ENCODE assay signal across 9 mouse cellular contexts in the genomic region with DNA sequence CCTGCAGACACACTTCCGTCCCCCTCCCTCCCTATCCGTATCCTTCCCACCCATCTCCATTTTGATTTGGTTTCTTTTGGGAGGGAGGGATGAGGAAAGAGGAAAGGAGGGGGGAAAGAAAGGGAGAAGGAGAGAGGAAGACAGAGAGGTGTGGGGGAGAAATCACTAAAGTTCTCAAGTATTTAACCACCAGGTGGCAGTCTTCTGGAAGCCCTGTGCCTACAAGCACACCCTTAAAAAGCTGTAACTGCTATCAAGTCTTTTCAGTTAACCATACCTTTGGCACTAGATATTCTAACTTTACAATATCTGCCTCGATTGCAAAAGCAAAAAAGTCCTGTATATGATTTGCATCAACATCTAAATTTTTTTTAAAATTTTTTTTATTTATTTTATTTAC. TPM values are rescaled to one million over a fixed set of nuclear protein-coding genes. Genes with fewer than 3 reads are reported as not detected.
DNase-seq lines count a peak whose midpoint lies in the region; ATAC-seq and TF ChIP-seq lines count a peak whose summit lies in the region.
"Had no signal": no experiment of that assay in that cellular context is flagged by ENCODE, and none has a peak within 500 bp of the region (broad histone marks: within the 10 kb centered on the region; RNA-seq: fewer than 3 reads in every experiment).

No protein-coding gene starts in this region.

- H3K4me2 ChIP-seq in forebrain, embryonic 13.5 days: no peak overlapping the region
- no peak overlapping the region for H3K4me2 ChIP-seq in liver, embryonic 11.5 days

- no peak for DNase-seq in forebrain, embryonic 10.5 days (ENCODE audit: extremely low spot score, low spot score)
- peak; percentile 58 for DNase-seq in liver, adult 2 months (ENCODE audit: extremely low read depth, low read depth, low spot score)
- no peak for DNase-seq in liver, embryonic 11.5 days (ENCODE audit: low spot score)
- no peak for DNase-seq in frontal cortex, postnatal 10 days (ENCODE audit: low spot score in 2 of 2)
- no peak for DNase-seq in layer of hippocampus, postnatal 25 days (ENCODE audit: extremely low spot score in 1 of 2, low spot score in 1 of 2)

- no peak overlapping the region for H3K27ac ChIP-seq in forebrain, embryonic 13.5 days
- no peak overlapping the region for H3K27ac ChIP-seq in forebrain, embryonic 10.5 days
- no peak overlapping the region for H3K27ac ChIP-seq in liver, adult 2 months (replicated peaks; ENCODE audit: insufficient read depth, low read depth, low read length)
- no peak overlapping the region for H3K27ac ChIP-seq in liver, embryonic 11.5 days (ENCODE audit: low read depth, low read length)

- peak; percentile 30; the same call in 1 of the 2 replicates for TF ChIP-seq CTCF in liver, adult 2 months (IDR thresholded peaks at IDR 0.05; ENCODE audit: low read depth, low read length)

- H3K79me2 ChIP-seq in liver, adult 2 months (ENCODE audit: control insufficient read depth, insufficient read depth, low read length): peaks cover 12% of the 10 kb centered on the region; the same call in 1 of the 2 replicates

- no peak overlapping the region for H3K9ac ChIP-seq in forebrain, embryonic 13.5 days
- H3K9ac ChIP-seq in liver, adult 2 months (ENCODE audit: low read depth, low read length): no peak overlapping the region
- H3K9ac ChIP-seq in liver, embryonic 11.5 days (ENCODE audit: low read depth, low read length): no peak overlapping the region

- H3K4me1 ChIP-seq in forebrain, embryonic 13.5 days: peaks cover 4% of the 10 kb centered on the region; the same call in 1 of the 2 replicates
- peaks cover 18% of the 10 kb centered on the region for H3K4me1 ChIP-seq in forebrain, embryonic 10.5 days
- H3K4me1 ChIP-seq in liver, adult 2 months (ENCODE audit: control insufficient read depth, insufficient read depth, low read length): peaks cover 13% of the 10 kb centered on the region
- H3K4me1 ChIP-seq in liver, embryonic 11.5 days (replicated peaks; ENCODE audit: control insufficient read depth, insufficient read depth, low read length): peaks cover 9% of the 10 kb centered on the region; the same call in 1 of the 2 replicates

- TF ChIP-seq POLR2A in liver, adult 2 months (IDR thresholded peaks at IDR 0.05; ENCODE audit: extremely low read depth, insufficient read depth, low read length): no peak

- WGBS in forebrain, embryonic 13.5 days: 56% methylated on average over 3 of the region's 3 CpGs
- 54% methylated on average over 3 of the region's 3 CpGs for WGBS in forebrain, embryonic 10.5 days
- 46% methylated on average over 3 of the region's 3 CpGs for WGBS in liver, adult 2 months
- 47% methylated on average over 3 of the region's 3 CpGs for WGBS in liver, embryonic 11.5 days

- 0 out of 2 replicates have a peak, but pooled peaks have one; percentile 30 for ATAC-seq in forebrain, embryonic 13.5 days
- ATAC-seq in liver, embryonic 11.5 days (replicated peaks; ENCODE audit: low FRiP score): no peak
- peak; percentile 59 for ATAC-seq in activated CD4-positive, CD25-positive, alpha-beta regulatory T cell, adult 4 months
- ATAC-seq in megakaryocyte, adult 5-6 weeks (ENCODE audit: poor library complexity, severe bottlenecking): peak; percentile 66

- no peaks in the 10 kb centered on the region for H3K9me3 ChIP-seq in forebrain, embryonic 13.5 days (replicated peaks)
- H3K9me3 ChIP-seq in forebrain, embryonic 10.5 days: no peaks in the 10 kb centered on the region
- H3K9me3 ChIP-seq in liver, embryonic 11.5 days (ENCODE audit: control insufficient read depth, low read length): no peaks in the 10 kb centered on the region
- H3K9me3 ChIP-seq: megakaryocyte, embryonic 14.5 days had no signal

- no peaks in the 10 kb centered on the region for H3K27me3 ChIP-seq in forebrain, embryonic 13.5 days
- H3K27me3 ChIP-seq in forebrain, embryonic 10.5 days (ENCODE audit: poor library complexity, severe bottlenecking): no peaks in the 10 kb centered on the region
- no peaks in the 10 kb centered on the region for H3K27me3 ChIP-seq in liver, adult 2 months (ENCODE audit: control insufficient read depth, insufficient read depth, low read length)
- no peaks in the 10 kb centered on the region for H3K27me3 ChIP-seq in liver, embryonic 11.5 days (replicated peaks; ENCODE audit: control insufficient read depth, insufficient read depth, low read length)
- H3K27me3 ChIP-seq: megakaryocyte, embryonic 14.5 days had no signal

- no peaks in the 10 kb centered on the region for H3K36me3 ChIP-seq in forebrain, embryonic 13.5 days (ENCODE audit: poor library complexity, severe bottlenecking)
- H3K36me3 ChIP-seq in forebrain, embryonic 10.5 days (replicated peaks): no peaks in the 10 kb centered on the region
- H3K36me3 ChIP-seq in liver, adult 2 months (ENCODE audit: control insufficient read depth, insufficient read depth, low read length): no peaks in the 10 kb centered on the region; the same call in 1 of the 2 replicates
- H3K36me3 ChIP-seq in liver, embryonic 11.5 days (ENCODE audit: control insufficient read depth, insufficient read depth, low read length): no peaks in the 10 kb centered on the region

- H3K4me3 ChIP-seq in forebrain, embryonic 13.5 days: no peak overlapping the region
- no peak overlapping the region for H3K4me3 ChIP-seq in forebrain, embryonic 10.5 days
- no peak overlapping the region for H3K4me3 ChIP-seq in liver, adult 2 months (ENCODE audit: insufficient read depth, low read depth, low read length)
- no peak overlapping the region for H3K4me3 ChIP-seq in liver, embryonic 11.5 days (ENCODE audit: low read depth, low read length)
- H3K4me3 ChIP-seq: megakaryocyte, embryonic 14.5 days had no signal

RNA-seq across cellular contexts. Expression of a gene that starts 33.4 kb away (rescaled TPM):
- polyA plus RNA-seq in forebrain, embryonic 13.5 days (2015; fragmentation: Nextera tagmentation; extraction: Ambion mirVana): 13.6 and 14.6 TPM in 2 replicates
- polyA plus RNA-seq in forebrain, embryonic 10.5 days (2016; fragmentation: Nextera tagmentation; extraction: Ambion mirVana): 9.8 and 10.4 TPM in 2 replicates
- 18.3 and 19.9 TPM in 2 replicates for total RNA-seq in liver, adult 2 months (2014; rRNA removed)
- 11.4 and 12.2 TPM in 2 replicates for polyA plus RNA-seq in liver, adult 2 months (2012; rRNA removed)
- 14.5 and 16.2 TPM in 2 replicates for polyA plus RNA-seq in liver, embryonic 11.5 days (2014; fragmentation: Nextera tagmentation; extraction: Ambion mirVana)
- polyA plus RNA-seq in activated CD4-positive, CD25-positive, alpha-beta regulatory T cell, adult 4 months (2017; shearing (Covaris generic)): 1 to 10 TPM; 6.7 to 8.9 TPM
- total RNA-seq in megakaryocyte, adult 5-6 weeks (2015): 37.2 and 42.4 TPM in 2 replicates
- 43.1 and 50.8 TPM in 2 replicates for total RNA-seq in megakaryocyte, adult 5-6 weeks (2017)
- total RNA-seq in layer of hippocampus, postnatal 25 days (2021): 10 to 100 TPM; 38.6 to 43.1 TPM
